Mouse (Mus musculus) brown adipose tissue, adult 24 weeks (tissue): ENCODE measurements around the gene Scpep1. TPM values are rescaled to one million over a fixed set of nuclear protein-coding genes. Genes with fewer than 3 reads are reported as not detected.
"Not testable (repeated sequence)": the region's sequence is repeated elsewhere in the genome, so short reads cannot be mapped to it uniquely, and the experiment has no call there.

Experiments used
- H3K27ac ChIP-seq: fragments of 200-500 bp; replicated peaks from 2 replicates; pipeline ENCODE4 v1.5.1; 2012; ENCODE audit warnings: low read depth, mild to moderate bottlenecking, low read length
- H3K4me1 ChIP-seq: fragments of 200-500 bp; 2 replicates; pipeline ENCODE4 v1.6.1; 2012; ENCODE audit warnings: low read length, mixed read lengths; ENCODE audit not compliant: control insufficient read depth, insufficient read depth, insufficient read length
- H3K4me3 ChIP-seq: fragments of 200-500 bp; 2 replicates; pipeline ENCODE4 v1.5.1; 2012; ENCODE audit warnings: low read depth, mild to moderate bottlenecking, low read length, moderate library complexity; ENCODE audit not compliant: insufficient read depth
- polyA plus RNA-seq: library from polyadenylated mRNA; stranded (reverse); fragments of >200 nt; gene quantifications from 2 replicates; pipeline ENCODE4 v1.2.4, GENCODE M21; 2012; ENCODE audit not compliant: missing spikeins, insufficient read depth, insufficient read length

Scpep1 gene
- polyA plus RNA-seq, result 56.9 and 57.0 TPM in 2 replicates

DNA sequence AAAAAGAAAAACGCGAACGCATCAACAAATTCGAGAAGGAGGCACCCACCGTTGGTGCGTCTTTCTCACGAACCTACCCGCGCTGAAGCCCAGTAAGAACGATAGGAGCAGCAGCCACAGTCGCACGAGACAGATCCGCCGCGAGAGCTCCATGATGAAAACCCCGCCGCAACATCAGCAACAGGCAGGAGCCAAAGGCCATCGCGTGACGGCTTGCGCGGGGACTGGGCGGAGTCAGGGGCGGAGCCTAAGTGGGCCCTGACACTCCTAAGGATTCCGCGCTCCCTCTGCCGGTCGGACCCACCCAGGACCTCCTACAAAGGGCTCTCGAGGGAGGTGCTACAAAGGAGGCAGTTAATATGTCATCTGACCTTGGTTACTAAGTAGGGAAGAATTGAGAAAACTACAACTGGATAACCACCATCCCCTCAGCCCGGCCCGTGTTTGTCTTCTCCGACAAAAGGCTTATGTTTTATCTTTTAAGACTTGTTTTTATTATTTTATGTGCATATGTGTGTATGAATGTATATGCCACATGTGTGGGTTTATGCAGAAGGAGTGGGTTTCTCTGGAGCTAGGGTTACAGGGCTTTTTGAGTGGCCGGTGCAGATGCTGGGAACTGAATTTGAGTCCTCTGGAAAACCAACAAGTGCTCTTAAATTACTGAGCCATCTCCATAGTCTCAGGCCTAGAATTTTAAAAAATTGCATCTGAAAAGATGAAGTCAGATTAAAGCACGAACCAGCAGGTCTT lies at the start of gene Scpep1:
Gene Scpep1 (minus strand): TSS at position 249 of the 753 bp plus-strand sequence.
- Histone ChIP-seq H3K4me1 (no peaks in the 10 kb centered on the region; the same call in 1 of the 2 replicates), H3K4me3 (peak within 1 kb of the TSS; percentile 70), H3K27ac (peak within 1 kb of the TSS; percentile 41)

DNA sequence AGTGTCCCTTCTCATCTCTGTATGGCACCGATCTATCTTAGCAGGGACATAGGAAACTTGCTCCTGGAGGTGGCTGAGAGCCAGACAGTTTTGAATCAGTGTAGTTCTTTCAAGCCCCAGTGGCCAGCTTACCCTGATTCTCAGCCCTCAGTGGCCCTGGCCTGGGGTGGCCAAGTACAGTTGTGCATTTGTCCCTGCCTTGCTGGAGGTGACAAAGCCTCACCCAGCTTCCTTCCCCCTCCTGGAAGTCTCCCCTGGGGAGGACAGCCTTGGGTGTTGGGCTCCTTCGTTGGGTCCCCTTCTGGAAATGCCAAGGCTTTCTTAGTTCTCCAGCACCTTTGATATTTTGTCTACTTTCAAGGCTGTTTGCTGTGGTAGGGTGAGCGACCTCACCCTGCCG lies 48.5 kb upstream of the Scpep1 start:
- H3K27ac ChIP-seq, result peak overlapping the region; percentile 73
- H3K4me3 ChIP-seq, result peak overlapping the region; percentile 58
- peaks cover 17% of the 10 kb centered on the region for H3K4me1 ChIP-seq

GRCm38 (mm10) chr11:89003078-89003477 lies 47.8 kb upstream of the Scpep1 start:
- Histone ChIP-seq H3K4me3 (peak overlapping the region; percentile 58), H3K27ac (peak overlapping the region; percentile 83), H3K4me1 (peaks cover 20% of the 10 kb centered on the region)

DNA sequence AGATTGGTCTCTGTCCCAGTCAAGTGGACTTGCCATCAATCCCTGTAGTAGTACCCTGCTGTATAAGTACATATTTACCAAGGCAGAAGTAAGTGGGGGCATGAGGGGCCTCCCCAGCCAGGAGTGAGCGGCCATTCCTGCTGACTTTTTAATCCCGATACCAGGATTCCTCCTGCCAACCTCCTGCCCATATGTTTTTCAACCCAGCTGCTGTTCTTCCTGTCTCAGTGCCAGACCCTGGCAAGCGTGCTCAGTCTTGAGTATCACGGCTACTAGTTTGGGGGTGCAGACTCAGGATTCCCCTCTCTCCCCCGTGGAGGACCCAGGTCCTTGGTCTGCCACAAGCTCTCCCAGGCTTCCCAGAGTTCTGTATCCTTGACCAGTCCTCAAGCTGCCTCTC lies 47.4 kb upstream of the Scpep1 start:
- peaks cover 22% of the 10 kb centered on the region for H3K4me1 ChIP-seq
- peak overlapping the region; percentile 83 for H3K27ac ChIP-seq
- H3K4me3 ChIP-seq, result peak overlapping the region; percentile 58

DNA sequence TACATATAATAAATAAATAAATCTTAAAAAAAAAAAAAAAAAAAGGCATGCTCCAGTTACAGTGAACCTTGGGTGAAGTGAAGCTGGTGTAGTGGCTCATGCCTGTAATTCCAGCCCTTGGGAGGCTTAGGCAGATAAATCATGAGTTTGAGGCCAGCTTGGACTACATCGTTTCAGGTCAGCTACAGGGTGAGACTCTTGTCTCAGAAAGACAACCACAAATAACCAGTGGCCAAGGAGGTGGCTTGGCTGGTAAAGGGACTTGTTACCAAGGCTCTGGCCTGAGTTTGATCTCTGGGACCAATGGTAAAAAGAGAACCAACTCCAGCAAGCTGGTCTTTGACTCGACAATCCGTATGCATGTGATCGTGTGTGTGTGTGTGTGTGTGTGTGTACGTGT lies 46.8 kb upstream of the Scpep1 start:
- Histone ChIP-seq H3K4me3 (peak overlapping the region; percentile 58), H3K27ac (peak overlapping the region; percentile 83), H3K4me1 (peaks cover 22% of the 10 kb centered on the region)

DNA sequence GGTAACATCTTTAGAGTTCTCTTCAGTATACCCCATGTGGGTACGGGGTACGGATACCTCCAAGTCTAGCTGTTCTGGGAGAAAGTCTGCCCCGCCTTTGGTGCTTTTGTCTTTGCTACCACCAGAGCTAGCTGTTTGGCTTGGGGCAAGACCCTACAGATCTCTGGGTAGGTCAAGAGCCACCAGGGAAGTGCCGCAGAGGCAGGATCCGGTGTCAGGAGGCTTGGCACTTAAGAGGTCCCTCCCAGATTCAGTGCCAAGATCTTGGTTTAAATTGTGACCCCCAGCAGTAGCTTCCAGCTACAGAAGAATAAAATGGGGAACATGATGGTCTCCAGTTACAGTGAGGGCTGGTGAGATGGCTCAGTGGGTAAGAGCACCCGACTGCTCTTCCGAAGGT lies 46.3 kb upstream of the Scpep1 start:
- Histone ChIP-seq H3K4me3 (peak overlapping the region; percentile 68), H3K27ac (peak overlapping the region; percentile 91)

DNA sequence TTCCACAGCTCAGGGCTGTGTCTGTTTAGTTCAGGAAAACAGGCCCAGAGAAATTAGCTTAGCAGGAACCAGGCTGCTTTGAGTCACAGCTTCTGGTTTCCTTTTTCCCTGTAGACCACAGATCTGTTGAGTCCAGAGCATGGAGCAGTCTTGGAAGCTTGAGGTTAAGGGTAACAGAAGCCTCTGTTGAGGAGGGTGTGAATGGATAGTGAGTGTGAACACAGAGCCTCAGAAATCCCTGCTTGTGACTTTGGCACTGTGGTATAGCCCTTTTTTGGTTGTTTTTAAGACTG lies 45.2 kb upstream of the Scpep1 start:
- Histone ChIP-seq H3K27ac (peak overlapping the region; percentile 91), H3K4me1 (peaks cover 25% of the 10 kb centered on the region), H3K4me3 (peak overlapping the region; percentile 68)

More for the DNA sequence above, 46.3 kb upstream of the Scpep1 start:
- peaks cover 22% of the 10 kb centered on the region for H3K4me1 ChIP-seq

GRCm38 (mm10) chr11:88999723-89000526 lies 44.7 kb upstream of the Scpep1 start:
- peaks cover 25% of the 10 kb centered on the region for H3K4me1 ChIP-seq
- H3K27ac ChIP-seq, result peak overlapping the region; percentile 91
- peak overlapping the region; percentile 68 for H3K4me3 ChIP-seq

- Histone ChIP-seq H3K4me3 (peak within 1 kb of the TSS; percentile 68), H3K27ac (peak within 1 kb of the TSS; percentile 91), H3K4me1 (peaks cover 20% of the 10 kb centered on the region)
These were observed 43.9 kb upstream of the Scpep1 start, which contains the start of gene Trim25 for GRCm38 (mm10) chr11:88998974-88999722. Gene Trim25 (plus strand): TSS chr11:88999376.

DNA sequence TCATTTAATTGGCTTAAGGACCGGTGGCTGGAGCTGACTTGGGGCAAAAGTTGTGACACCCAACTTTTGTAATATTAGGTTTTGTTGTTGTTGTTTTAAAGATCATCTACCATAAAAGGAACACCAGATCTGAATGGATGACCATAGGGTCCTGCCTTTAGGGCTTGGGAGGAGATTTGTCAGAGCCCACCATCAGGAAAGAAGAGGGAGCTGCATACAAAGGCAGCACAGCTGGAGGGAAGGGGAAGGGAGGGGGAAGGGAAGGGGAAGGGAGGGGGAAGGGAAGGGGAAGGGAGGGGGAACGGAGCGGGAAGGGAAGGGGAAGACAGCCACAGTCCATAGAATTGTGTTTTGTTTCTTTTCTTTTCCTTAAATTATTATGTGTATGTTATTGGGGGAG lies 43.1 kb upstream of the Scpep1 start:
- Histone ChIP-seq H3K27ac (peak overlapping the region; percentile 61), H3K4me1 (peaks cover 15% of the 10 kb centered on the region), H3K4me3 (no peak overlapping the region; the same call in 1 of the 2 replicates)

DNA sequence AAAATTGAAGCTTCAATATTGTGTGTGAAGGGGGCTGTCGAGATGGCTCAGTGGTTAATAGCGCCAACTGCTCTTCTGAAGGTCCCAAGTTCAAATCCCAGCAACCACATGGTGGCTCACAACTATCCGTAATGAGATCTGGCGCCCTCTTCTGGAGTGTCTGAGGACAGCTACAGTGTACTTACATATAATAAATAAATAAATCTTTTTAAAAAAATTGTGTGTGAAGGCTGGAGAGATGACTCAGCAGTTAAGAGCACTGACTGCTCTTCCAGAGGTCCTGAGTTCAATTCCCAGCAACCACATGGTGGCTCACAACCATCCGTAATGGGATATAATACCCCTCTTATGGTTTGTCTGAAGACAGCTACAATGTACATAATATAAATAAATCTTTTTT lies 42.1 kb upstream of the Scpep1 start:
- peak overlapping the region; percentile 84; the same call in 1 of the 2 replicates for H3K27ac ChIP-seq
- H3K4me1 ChIP-seq, H3K4me3 ChIP-seq: not testable (repeated sequence)

GRCm38 (mm10) chr11:88996427-88996826 lies 41.2 kb upstream of the Scpep1 start:
- peaks cover 10% of the 10 kb centered on the region for H3K4me1 ChIP-seq
- peak overlapping the region; percentile 11; the same call in 1 of the 2 replicates for H3K4me3 ChIP-seq
- H3K27ac ChIP-seq, result peak overlapping the region; percentile 94

DNA sequence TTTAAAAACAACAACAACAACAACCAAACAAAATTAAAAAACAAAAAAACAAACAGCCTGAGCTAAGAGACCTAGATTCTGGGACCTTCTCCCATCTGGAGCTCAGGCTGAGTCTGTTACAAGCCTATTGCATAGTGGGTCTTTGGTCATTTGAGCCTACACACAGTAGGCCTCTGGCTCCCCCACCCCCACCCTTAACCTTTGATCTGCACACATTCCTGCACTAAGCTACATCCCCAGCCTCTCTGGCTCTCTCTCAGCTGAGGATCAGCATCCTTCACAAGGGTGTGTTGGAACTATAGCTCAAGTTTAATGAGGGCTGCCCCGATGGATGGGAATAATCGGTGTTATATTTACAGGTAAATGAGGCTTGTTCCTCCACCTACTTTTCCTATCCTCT lies 40.4 kb upstream of the Scpep1 start:
- Histone ChIP-seq H3K27ac (peak overlapping the region; percentile 94), H3K4me1 (peaks cover 7% of the 10 kb centered on the region; the same call in 1 of the 2 replicates), H3K4me3 (no peak overlapping the region)

GRCm38 (mm10) chr11:88994492-88994891 lies 39.2 kb upstream of the Scpep1 start:
- Histone ChIP-seq H3K27ac (peak overlapping the region; percentile 67), H3K4me3 (no peak overlapping the region), H3K4me1 (peaks cover 7% of the 10 kb centered on the region; the same call in 1 of the 2 replicates)

GRCm38 (mm10) chr11:88993625-88994024 lies 38.4 kb upstream of the Scpep1 start:
- Histone ChIP-seq H3K27ac (peak overlapping the region; percentile 67), H3K4me3 (no peak overlapping the region), H3K4me1 (peaks cover 7% of the 10 kb centered on the region; the same call in 1 of the 2 replicates)
